Mouse (Mus musculus): ENCODE results near the gene Fancd2os.

- TF ChIP-seq CTCF (IDR thresholded peaks at IDR 0.05; ENCODE audit: control insufficient read depth, insufficient read depth, insufficient replicate concordance, low read depth, low read length): no peak
- no peak for TF ChIP-seq POLR2A (IDR thresholded peaks at IDR 0.05; ENCODE audit: control insufficient read depth, low read depth, low read length)
Measured at GRCm38 (mm10) chr6:113602821-113603220, 2.3 kb upstream of the Fancd2os start.
